Mouse (Mus musculus) G1E (cell line): ENCODE measurements around the gene Pcbp1. TPM values are rescaled to one million over a fixed set of nuclear protein-coding genes. Genes with fewer than 3 reads are reported as not detected.

ENCODE experiments used
- ATAC-seq: 2 replicates; pipeline ENCODE4 v1.8.0; 2016; ENCODE audit warnings: mild to moderate bottlenecking; ENCODE audit not compliant: insufficient number of reproducible peaks, poor library complexity, low FRiP score, severe bottlenecking; ENCODE audit errors: extremely low read depth
- DNase-seq: peaks from one replicate; pipeline ENCODE4 v3.0.0; 2012; ENCODE audit warnings: low spot score
- H3K27me3 ChIP-seq: 2 replicates; pipeline ENCODE4 v1.6.1; 2012; ENCODE audit warnings: mild to moderate bottlenecking, low read length, inconsistent platforms; ENCODE audit not compliant: insufficient read depth
- H3K36me3 ChIP-seq: replicated peaks from 2 replicates; pipeline ENCODE3; 2012; ENCODE audit warnings: mild to moderate bottlenecking, inconsistent platforms
- H3K4me1 ChIP-seq: 2 replicates; pipeline ENCODE4 v1.6.1; 2012; ENCODE audit warnings: low read depth, low read length, inconsistent platforms, mixed read lengths; ENCODE audit not compliant: insufficient read depth
- H3K4me3 ChIP-seq: 2 replicates; pipeline ENCODE4 v1.5.1; 2012; ENCODE audit warnings: low read depth, mild to moderate bottlenecking, inconsistent platforms, low read length, moderate library complexity, mixed read lengths
- H3K9me3 ChIP-seq: replicated peaks from 2 replicates; pipeline ENCODE4 v1.6.1; 2012; ENCODE audit warnings: inconsistent platforms
- CTCF ChIP-seq: IDR thresholded peaks from 2 replicates; pipeline ENCODE4 v1.5.1; 2012; ENCODE audit warnings: low read depth, low read length, inconsistent platforms, mixed read lengths
- GATA1 ChIP-seq: IDR thresholded peaks from 2 replicates; pipeline ENCODE4 v1.6.1; 2012; ENCODE audit warnings: borderline replicate concordance, low read length, inconsistent platforms, mixed read lengths
- GATA2 ChIP-seq: IDR thresholded peaks from 2 replicates; pipeline ENCODE4 v1.6.1; 2012; ENCODE audit warnings: low read depth, low read length, inconsistent platforms, borderline replicate concordance
- POLR2AphosphoS5 ChIP-seq: IDR thresholded peaks from 2 replicates; pipeline ENCODE4 v1.6.1; 2012; ENCODE audit warnings: low read depth, low read length, inconsistent platforms; ENCODE audit not compliant: insufficient replicate concordance
- TAL1 ChIP-seq: conservative IDR thresholded peaks from 2 replicates; pipeline ENCODE4 v1.6.1; 2012; ENCODE audit warnings: low read depth, low read length, inconsistent platforms, mixed read lengths
- polyA plus RNA-seq: library from polyadenylated mRNA; stranded (reverse); fragments of >175 nt; gene quantifications from 2 replicates; pipeline ENCODE4 v1.2.3, GENCODE M21; 2012
- total RNA-seq, 2 experiments: library from RNA; stranded (forward) in 1 of 2; stranded (reverse) in 1 of 2; fragments of 200-1000 nt in 1 of 2; fragments of >200 nt in 1 of 2; fragmentation: Nextera tagmentation in 1 of 2; gene quantifications; 2 replicates each; pipeline ENCODE4 v1.2.3; 2014 to 2017

The Pcbp1 gene
- total and polyA plus RNA-seq, 3 experiments = 101 to 1,039 (median 191) TPM

- Histone ChIP-seq H3K27me3 (no peaks in the 10 kb centered on the region), H3K9me3 (no peaks in the 10 kb centered on the region), H3K36me3 (no peaks in the 10 kb centered on the region), H3K4me3 (no peak overlapping the region), H3K4me1 (peaks cover 41% of the 10 kb centered on the region)
- TF ChIP-seq GATA1 = no peak
- no peak for TF ChIP-seq POLR2AphosphoS5
- no peak for TF ChIP-seq GATA2
- no peak for TF ChIP-seq CTCF
- no peak for TF ChIP-seq TAL1
- no peak for DNase-seq
- ATAC-seq = no peak
Observed at GRCm38 (mm10) chr6:86513296-86513695, 12.8 kb downstream of the Pcbp1 start.

- no peak for DNase-seq
- Histone ChIP-seq H3K27me3 (no peaks in the 10 kb centered on the region), H3K9me3 (no peaks in the 10 kb centered on the region), H3K36me3 (no peaks in the 10 kb centered on the region), H3K4me3 (no peak overlapping the region), H3K4me1 (peaks cover 58% of the 10 kb centered on the region)
- TF ChIP-seq CTCF (no peak), TAL1 (no peak), POLR2AphosphoS5 (no peak), GATA2 (no peak), GATA1 (no peak)
- no peak for ATAC-seq
Observed at GRCm38 (mm10) chr6:86510979-86511378, 15.1 kb downstream of the Pcbp1 start.

DNA sequence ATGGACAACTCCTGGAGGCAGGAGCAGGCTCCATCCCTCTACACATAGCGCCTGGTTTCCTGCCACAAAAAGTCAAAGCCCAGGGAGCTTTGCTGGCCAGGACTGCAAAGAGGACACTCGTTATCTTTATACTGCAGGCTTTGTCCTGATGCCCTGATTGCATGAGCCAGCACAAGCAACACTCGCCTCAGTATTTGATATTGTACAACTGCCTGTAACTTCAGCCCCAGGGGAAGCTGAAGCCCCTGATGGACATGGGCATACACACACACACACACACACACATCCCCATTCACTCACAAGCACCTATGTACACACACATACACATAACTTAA lies 16.3 kb downstream of the Pcbp1 start:
- Histone ChIP-seq H3K27me3 (no peaks in the 10 kb centered on the region), H3K9me3 (no peaks in the 10 kb centered on the region), H3K4me1 (peaks cover 57% of the 10 kb centered on the region), H3K4me3 (no peak overlapping the region), H3K36me3 (no peaks in the 10 kb centered on the region)
- ATAC-seq = peak; percentile 76
- DNase-seq = no peak
- TF ChIP-seq GATA2 = no peak
- TF ChIP-seq TAL1 = peak; percentile 79

DNA sequence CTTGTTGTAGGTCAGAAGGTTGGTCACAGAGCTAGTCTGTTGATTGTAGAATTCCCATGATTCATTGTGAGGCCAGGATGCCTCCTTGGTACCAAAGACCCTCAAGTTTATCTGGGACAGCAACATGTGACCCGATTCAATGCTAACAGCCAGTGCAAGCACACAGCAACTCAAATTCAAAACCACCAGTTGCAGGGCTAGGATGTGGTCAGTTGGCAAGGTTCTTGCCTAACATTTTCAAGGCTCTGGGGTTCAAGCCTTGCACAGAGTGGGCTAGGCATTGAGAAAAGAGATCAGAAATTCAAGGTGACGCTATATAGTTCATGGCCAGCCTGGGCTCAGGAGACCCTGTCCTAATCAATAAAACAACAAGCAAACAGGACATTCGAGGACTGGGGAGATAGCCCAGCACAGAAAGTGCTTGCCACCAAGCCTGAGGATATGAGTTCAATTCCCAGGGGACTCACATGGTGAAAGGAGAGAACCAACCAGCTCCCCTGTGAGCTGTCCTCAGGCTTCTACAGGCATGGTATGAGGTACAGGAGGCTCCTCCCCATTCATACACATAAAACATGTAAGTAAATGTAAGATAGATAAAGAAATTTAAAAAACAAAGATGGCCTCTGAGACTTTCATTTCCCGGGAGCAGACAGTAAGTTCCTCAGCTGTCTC lies 16.8 kb downstream of the Pcbp1 start:
- TF ChIP-seq TAL1 = no peak
- TF ChIP-seq POLR2AphosphoS5 = no peak
- no peak for TF ChIP-seq GATA1
- no peak for TF ChIP-seq GATA2
- TF ChIP-seq CTCF = no peak
- ATAC-seq (0 out of 2 replicates have a peak, but pooled peaks have one; percentile 29), DNase-seq (no peak)
- Histone ChIP-seq H3K9me3 (no peaks in the 10 kb centered on the region), H3K27me3 (no peaks in the 10 kb centered on the region), H3K4me1 (peaks cover 60% of the 10 kb centered on the region), H3K4me3 (no peak overlapping the region), H3K36me3 (no peaks in the 10 kb centered on the region)

DNA sequence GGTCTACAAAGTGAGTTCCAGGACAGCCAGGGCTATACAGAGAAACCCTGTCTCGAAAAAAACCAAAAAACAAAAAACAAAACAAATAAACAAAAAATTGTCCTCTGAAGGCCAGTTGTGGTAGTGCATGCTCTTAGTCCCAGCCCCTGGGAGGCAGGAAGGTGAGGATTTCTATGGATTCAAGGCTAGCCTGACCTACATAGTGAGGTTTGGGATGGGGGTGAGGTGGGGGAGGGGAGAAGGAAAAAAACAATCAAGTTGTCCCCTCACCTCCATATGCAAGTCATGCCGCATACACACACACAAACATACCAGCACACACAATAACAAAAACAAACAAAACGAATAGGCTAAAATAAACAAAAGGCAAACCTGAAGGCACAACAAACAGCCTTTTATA lies 17.4 kb downstream of the Pcbp1 start:
- Histone ChIP-seq H3K4me3 (no peak overlapping the region), H3K4me1 (peaks cover 66% of the 10 kb centered on the region), H3K27me3 (no peaks in the 10 kb centered on the region), H3K9me3 (no peaks in the 10 kb centered on the region), H3K36me3 (no peaks in the 10 kb centered on the region)
- no peak for ATAC-seq
- no peak for DNase-seq
- TF ChIP-seq CTCF (no peak), GATA1 (no peak), GATA2 (no peak), TAL1 (no peak), POLR2AphosphoS5 (no peak)

GRCm38 (mm10) chr6:86507116-86507515 lies 19.0 kb downstream of the Pcbp1 start:
- no peak for DNase-seq
- Histone ChIP-seq H3K36me3 (no peaks in the 10 kb centered on the region), H3K4me1 (peaks cover 72% of the 10 kb centered on the region), H3K9me3 (no peaks in the 10 kb centered on the region), H3K27me3 (no peaks in the 10 kb centered on the region), H3K4me3 (no peak overlapping the region)
- TF ChIP-seq CTCF = no peak
- TF ChIP-seq GATA1 = no peak
- no peak for TF ChIP-seq GATA2
- no peak for TF ChIP-seq TAL1
- TF ChIP-seq POLR2AphosphoS5 = no peak
- ATAC-seq = no peak

DNA sequence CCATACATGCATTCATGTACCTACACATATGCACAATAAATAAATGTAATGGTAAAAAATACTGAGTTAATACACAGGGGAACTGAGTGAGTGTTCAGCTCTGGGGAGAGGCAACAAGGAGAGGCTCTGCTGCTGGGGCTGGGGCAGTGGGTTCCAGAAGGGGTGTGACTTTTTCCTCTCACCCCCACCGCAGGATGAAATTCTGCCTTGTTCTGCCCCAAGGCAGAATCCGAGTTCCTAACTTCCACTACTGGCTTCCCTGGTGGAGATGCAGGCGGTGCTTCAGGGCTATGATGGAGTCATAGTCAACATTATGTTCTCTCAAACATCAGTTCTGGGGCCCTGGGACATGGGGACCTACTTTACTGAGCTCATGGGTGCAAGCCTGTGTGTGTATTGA lies 19.8 kb downstream of the Pcbp1 start:
- DNase-seq (no peak), ATAC-seq (no peak)
- Histone ChIP-seq H3K36me3 (no peaks in the 10 kb centered on the region), H3K27me3 (no peaks in the 10 kb centered on the region), H3K4me3 (no peak overlapping the region), H3K9me3 (no peaks in the 10 kb centered on the region), H3K4me1 (peaks cover 67% of the 10 kb centered on the region)
- TF ChIP-seq POLR2AphosphoS5 (no peak), GATA1 (no peak), GATA2 (no peak), TAL1 (no peak)
